Mouse (Mus musculus): Measurements from ENCODE around the gene Erbb2.

Erbb2 gene

DNA sequence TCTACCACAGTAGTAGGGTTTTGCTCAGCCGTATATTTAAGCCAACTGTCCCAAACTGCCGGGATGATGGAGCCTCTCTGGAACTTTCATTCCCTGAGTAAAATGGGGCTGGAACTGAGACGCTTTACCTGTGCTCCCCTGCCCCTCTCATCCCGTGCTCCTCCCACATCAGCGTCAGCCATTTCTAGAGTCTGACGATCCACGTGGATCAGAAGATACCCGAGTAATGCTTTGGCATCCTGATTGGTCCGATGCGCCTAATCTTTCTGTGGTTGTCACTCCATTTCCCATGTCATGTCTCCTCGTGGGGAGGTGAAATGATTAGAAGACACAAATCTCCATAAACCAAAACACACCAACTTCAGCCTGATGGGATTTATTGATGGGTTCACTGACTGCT, 62.7 kb downstream of the Erbb2 start:
- ChIA-PET POLR2A (interaction anchor here in 1 of 4 experiments (0.7 kb wide), 1 partner anchor 13 kb away, joined by 3 read pairs; no protein-coding TSS in a partner anchor), CTCF (no interaction called here)

DNA sequence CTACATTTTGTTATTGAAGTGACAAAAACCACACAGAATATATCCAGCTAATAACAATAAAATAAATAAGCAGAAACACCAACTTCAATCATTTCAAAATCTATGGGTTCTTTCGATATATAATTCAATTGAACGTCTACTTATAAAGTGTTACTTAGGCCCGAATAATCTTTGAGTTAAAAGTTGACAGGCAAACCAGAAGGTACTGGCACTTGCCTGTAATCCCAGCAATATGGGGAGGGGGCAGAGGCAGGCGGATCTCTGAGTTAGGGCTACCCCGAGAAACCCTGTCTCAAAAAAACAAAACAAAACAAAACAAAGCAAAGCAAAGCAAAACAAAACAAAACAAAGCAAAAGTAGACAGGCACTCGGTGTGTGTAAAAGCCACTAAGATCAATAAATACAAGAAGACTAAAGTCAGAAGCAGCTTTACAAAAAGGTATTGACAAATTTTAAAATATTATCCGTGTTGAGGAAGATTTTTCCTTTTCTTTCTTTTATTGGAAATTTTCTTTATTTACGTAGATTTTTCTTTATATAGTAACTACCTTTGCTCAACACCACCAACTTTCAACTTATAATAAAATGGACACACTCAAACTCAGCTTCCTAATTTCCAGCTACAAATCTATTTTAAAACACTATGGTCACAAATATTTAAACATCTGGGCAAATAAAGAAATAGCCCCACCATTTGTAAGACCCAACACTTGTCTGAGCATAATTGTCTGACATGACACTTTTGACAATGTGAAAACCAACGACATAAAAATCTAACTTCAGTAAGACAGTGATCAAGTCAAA, 63.6 kb downstream of the Erbb2 start:
- CTCF ChIA-PET: no interaction called here
- POLR2A ChIA-PET: interaction anchor here in 1 of 4 experiments (0.8 to 1.1 kb wide), 3 partner anchors 8 to 64 kb away, joined by 3 read pairs; partner anchors contain the start of gene Erbb2

DNA sequence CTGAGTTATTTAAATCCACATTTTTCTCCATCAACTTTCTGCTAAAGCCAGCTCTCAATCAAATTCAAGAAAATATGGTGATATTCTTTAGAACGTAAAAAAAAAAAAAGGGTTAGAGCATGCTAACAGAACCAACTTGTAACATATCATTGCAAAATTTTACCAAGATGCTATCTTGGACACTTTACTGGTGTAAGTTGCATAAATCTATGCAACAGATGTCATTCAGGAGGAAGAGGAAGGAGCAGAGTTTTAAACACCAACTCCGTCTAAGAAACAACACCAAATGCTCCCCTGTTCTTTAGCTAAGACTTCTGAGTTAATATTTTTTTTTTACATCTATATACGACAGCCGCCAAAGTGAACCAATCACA, 64.2 kb downstream of the Erbb2 start:
- POLR2A ChIA-PET: interaction anchor here in 2 of 4 experiments (0.6 to 1.1 kb wide), 5 partner anchors 8 to 148 kb away, joined by 3 to 5 read pairs (median 3); partner anchors contain the start of gene Erbb2 (in 1 of the 2)
- CTCF ChIA-PET: interaction anchor here in 1 of 4 experiments (0.7 kb wide), 1 partner anchor 105 kb away, joined by 5 read pairs; no protein-coding TSS in a partner anchor

- CTCF ChIA-PET: interaction anchor here in 3 of 4 experiments (0.6 to 0.7 kb wide), 3 partner anchors 16 to 106 kb away, joined by 3 to 5 read pairs (median 3); no protein-coding TSS in a partner anchor
- POLR2A ChIA-PET: interaction anchor here in 2 of 4 experiments (0.6 to 1.1 kb wide), 3 partner anchors 30 to 149 kb away, joined by 3 to 5 read pairs (median 4); no protein-coding TSS in a partner anchor
Observed at GRCm38 (mm10) chr11:98477011-98477701, 64.9 kb downstream of the Erbb2 start.

- POLR2A ChIA-PET: interaction anchor here in 1 of 4 experiments (0.6 kb wide), 1 partner anchor 1547 kb away, joined by 3 read pairs; no protein-coding TSS in a partner anchor
- CTCF ChIA-PET: no interaction called here
Observed at GRCm38 (mm10) chr11:98479026-98479939, 67.0 kb downstream of the Erbb2 start.

GRCm38 (mm10) chr11:98479940-98480497, 67.7 kb downstream of the Erbb2 start:
- ChIA-PET POLR2A (interaction anchor here in 1 of 4 experiments (0.6 kb wide), 1 partner anchor 1546 kb away, joined by 3 read pairs; no protein-coding TSS in a partner anchor), CTCF (no interaction called here)

- ChIA-PET CTCF (no interaction called here), POLR2A (interaction anchor here in 1 of 4 experiments (0.7 to 1.0 kb wide), 2 partner anchors 23 to 29 kb away, joined by 3 to 4 read pairs; no protein-coding TSS in a partner anchor)
Observed at GRCm38 (mm10) chr11:98481231-98481630, 69.0 kb downstream of the Erbb2 start.

DNA sequence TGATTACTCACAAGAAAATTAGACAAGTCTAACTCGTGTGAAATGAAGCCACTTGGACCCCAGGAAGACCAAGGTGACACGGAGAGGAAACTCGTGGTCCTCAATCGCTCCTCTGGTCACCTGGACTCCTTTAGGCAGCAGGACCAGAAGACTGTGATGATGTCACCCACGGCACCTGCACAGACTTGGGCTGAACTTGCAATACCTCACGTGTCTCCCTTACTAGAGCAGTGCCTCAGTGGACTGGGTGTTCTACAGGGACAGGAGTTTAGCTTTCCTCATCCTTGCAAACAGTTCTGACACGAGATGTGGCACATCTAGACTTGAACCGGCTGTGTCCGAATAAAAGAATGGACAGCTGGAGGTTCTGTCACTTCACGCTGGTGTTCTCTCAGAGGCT, 69.8 kb downstream of the Erbb2 start:
- ChIA-PET CTCF (interaction anchor here in 1 of 4 experiments (1.1 kb wide), 1 partner anchor 24 kb away, joined by 3 read pairs; no protein-coding TSS in a partner anchor), POLR2A (interaction anchor here in 1 of 4 experiments (0.6 to 1.3 kb wide), 2 partner anchors 12 to 120 kb away, joined by 4 read pairs; no protein-coding TSS in a partner anchor)

DNA sequence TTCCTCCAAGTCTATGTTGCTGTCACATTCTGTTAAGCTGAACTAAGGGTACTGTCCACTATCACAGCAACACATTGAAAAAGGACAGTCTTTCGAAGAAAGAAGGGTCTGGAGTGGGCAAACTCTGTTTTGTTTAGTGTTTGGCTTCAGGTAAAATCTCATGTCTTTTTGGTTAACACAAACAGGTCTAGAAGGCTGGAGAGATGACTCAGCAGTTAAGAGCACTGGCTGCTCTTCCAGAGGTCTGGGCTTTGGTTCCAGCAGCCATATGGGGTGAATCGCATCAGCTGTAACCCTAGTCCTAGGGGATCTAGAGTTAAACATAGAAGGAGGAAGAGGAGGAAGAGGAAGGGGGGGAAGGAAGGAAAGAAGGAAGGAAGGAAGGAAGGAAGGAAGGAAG, 73.5 kb downstream of the Erbb2 start:
- CTCF ChIA-PET: interaction anchor here in 3 of 4 experiments (0.6 to 1.0 kb wide), 4 partner anchors 28 to 504 kb away, joined by 3 to 9 read pairs (median 3); no protein-coding TSS in a partner anchor
- POLR2A ChIA-PET: interaction anchor here in 3 of 4 experiments (0.6 to 1.9 kb wide), 8 partner anchors 15 to 1155 kb away, joined by 3 to 8 read pairs (median 3); partner anchors contain the start of genes Mien1 (in 2 of the 3) and Ormdl3 (in 1 of the 3)

Measured in embryonic stem cell, embryonic (primary cell).